Mouse (Mus musculus): ENCODE results near the gene Cdk12.

The Cdk12 gene

DNA sequence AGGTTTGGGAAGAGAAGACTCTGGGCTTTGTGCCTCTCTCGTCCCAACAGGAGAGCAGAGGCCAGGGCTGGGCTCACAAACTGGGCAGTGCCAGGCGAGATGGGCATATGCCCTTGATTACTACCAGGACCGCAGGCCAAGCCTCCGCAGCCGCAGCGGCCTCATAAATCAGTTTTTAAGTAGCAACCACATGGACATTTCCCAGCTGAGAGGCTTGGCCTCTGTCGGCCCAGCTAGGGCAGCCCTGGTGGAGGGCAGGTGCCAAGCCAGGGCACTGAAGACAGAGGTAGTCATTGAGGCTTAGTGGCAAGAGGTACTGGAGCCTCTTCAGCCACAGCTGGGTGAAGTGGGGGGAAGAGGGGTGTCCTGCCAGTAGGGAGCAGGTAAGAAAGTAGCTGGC, 114.6 kb downstream of the Cdk12 start:
- DNase-seq (ENCODE audit: low spot score in 2 of 2) = no peak

DNA sequence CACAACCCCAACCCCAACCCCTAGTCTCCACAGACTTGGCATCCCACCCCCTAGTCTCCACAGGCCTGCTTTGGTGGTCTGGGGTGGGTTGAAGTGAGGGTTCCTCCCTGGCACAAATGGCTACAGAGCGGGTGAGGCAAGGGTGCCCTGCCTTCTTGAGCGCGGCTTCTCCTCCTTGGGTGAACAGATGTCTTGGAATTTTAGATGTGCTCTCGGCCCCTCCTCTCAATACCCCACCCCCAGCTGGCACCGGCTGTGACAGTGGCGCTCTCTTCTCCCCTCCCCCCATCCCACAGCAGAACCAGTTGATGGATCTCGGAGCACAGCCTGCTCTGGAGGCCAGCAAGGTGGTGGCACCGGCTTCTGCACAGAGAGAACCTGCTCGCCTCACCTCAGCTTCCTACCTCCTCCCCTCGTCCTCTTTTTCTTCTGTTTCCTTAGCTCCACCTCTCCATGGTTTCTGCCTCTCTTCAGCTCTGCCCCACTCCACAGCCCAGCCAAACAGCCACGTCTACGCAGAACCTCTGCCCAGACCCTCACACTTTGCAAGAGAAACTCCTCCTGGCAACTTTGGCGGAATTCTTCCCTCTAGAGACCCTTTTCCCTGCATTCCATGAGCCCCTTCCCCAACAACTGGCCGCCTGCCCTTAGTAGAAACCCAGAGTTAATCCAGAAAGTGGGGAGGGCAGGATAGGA, 115.7 kb downstream of the Cdk12 start:
- DNase-seq (ENCODE audit: low spot score in 2 of 2) = no peak

GRCm38 (mm10) chr11:98319120-98319519, 116.3 kb downstream of the Cdk12 start:
- no peak for DNase-seq (ENCODE audit: low spot score in 2 of 2)

GRCm38 (mm10) chr11:98319544-98319943, 116.7 kb downstream of the Cdk12 start:
- DNase-seq (ENCODE audit: low spot score in 2 of 2) = no peak

- no peak for DNase-seq (ENCODE audit: low spot score in 2 of 2)
Measured at GRCm38 (mm10) chr11:98319944-98320343, 117.1 kb downstream of the Cdk12 start.

- DNase-seq (ENCODE audit: low spot score in 2 of 2) = no peak
Measured at GRCm38 (mm10) chr11:98320381-98320780, 117.5 kb downstream of the Cdk12 start.

DNA sequence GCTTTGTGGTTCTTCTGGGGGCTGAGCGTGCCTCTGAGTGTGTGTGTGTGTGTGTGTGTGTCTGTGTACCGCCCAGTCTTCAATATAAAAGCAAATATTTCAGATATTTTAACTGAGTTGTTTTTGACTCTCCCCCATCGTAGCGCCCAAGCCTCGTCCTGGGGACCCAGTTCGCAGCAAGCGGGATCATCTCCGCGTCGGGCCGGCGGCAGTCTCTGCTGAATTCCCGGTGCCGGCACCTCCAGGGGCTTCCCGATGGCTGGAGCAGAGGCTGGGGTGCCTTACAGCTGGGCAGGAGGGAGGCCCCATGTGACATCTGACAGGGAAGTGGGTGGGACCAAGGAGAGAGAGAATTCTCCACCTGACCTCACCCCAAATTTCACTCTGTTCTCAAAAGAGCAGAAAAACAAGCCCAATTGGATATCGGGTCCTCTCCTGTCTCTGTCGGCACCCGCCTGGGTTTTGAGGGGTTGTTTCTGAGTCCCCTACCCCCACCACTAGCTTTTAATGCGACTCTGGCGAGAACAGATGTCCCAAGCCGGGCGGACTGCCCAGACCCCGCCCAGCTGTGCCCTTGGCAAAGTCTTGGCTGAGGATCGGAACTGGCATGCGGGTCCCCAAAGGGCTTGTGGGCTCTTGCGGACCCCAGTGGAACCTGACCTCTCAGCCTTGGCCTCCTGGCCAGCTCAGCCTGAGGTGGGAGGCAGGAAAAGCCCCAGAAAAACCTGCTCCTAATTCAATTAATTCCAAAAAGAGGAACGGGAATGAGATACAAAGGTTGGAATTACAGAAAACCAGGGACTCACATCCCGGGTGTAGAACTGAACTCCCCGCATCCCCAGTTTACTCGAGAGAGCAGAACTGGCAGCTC, 118.2 kb downstream of the Cdk12 start:
- no peak for DNase-seq (ENCODE audit: low spot score in 2 of 2)

- no peak for DNase-seq (ENCODE audit: low spot score in 2 of 2)
Measured at GRCm38 (mm10) chr11:98321677-98322003, 118.8 kb downstream of the Cdk12 start.

DNA sequence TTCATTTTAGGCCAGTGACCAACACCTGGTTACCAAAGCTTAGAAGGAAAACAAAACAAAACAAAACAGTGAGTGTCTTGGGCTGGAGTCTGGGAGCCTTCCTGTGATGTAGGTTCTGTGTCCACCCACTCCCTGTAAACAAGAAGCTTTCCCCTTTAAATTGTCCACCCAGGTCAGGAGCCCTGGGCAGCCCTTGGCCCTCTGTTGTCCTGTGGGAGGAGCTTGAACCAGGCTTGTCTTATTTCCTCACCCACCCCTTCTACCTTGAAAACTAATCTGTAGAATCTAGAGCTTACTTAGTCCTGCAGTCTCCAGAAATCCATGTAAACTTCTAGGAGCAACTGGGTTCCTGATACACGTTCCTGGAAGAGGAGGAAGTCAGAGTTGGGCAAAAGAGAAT, 119.3 kb downstream of the Cdk12 start:
- no peak for DNase-seq (ENCODE audit: low spot score in 2 of 2)

GRCm38 (mm10) chr11:98323136-98323866, 120.4 kb downstream of the Cdk12 start:
- no peak for DNase-seq (ENCODE audit: low spot score in 2 of 2)

GRCm38 (mm10) chr11:98323933-98324332, 121.1 kb downstream of the Cdk12 start:
- no peak for DNase-seq (ENCODE audit: low spot score in 2 of 2)

DNA sequence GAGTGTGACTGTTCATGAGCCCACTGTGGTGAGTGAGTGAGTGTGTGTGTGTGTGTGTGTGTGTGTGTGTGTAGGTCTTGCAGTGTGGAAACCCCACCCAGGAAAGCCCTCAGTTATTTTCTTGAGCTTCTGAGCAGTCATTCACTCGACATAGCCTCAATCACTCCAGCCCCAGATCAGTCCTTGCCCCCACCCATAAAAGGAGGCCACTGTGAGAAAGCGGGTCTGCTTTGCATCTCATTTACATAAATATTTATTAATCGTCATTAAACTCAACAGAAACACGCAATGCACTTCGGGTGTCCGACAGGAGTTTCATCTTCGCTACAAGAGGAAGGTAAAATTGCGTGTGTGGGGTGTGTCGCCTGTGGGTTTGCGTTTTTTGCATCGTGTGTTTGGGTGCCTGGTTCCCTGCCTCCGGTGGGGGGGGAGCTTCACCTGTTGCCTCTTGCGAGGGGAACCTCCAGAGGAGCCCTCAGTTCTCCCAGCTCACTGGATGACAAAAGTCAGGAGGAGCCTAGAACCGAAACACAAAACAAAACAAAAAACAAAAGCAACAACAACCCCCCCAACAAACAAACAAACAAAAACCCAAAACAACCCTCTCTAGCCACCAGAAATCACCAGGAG, 122.4 kb downstream of the Cdk12 start:
- DNase-seq (ENCODE audit: low spot score in 2 of 2) = no peak

- DNase-seq (ENCODE audit: low spot score in 2 of 2) = no peak
Measured at GRCm38 (mm10) chr11:98325821-98326218, 123.0 kb downstream of the Cdk12 start.

DNA sequence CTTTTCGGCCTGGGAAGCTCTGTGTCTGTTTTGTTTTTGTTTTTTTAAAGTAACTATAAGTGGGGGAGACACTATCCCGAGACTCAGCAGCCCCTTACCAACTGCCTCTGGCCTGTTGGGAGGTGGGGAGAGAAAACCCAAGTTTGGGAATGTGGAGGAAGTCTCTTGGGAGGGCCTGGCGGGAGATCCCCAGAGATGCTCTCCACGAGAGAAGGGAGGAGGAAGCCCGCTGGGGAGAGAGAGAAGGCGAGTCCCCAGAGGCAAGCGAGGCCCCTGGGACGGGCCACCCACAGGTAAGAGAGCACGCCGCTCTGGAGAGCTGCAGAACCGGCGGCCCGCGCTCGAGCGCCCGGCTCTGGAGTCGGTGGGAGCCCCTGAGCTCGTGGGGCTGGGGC, 123.9 kb downstream of the Cdk12 start:
- DNase-seq (ENCODE audit: low spot score in 2 of 2) = no peak

GRCm38 (mm10) chr11:98327136-98328030, 124.5 kb downstream of the Cdk12 start:
- DNase-seq (ENCODE audit: low spot score in 2 of 2) = no peak

DNA sequence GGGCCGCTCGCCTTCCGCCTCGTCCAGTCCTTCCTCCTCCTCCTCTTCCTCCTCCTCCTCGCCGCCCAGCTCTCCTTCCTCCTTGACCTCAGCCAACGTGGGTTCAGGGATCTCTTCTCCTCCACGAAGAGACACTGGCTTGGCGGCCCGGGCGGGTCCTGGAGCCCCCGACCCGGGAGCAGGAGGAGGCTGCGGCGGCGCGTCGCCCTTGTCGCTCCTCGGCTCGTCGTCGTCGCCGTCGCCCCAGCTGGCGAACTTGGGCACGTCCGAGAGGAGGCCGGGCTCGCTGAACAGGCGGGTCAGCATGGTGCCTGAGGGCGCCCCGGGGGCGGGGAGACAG, 125.1 kb downstream of the Cdk12 start:
- DNase-seq (ENCODE audit: low spot score in 2 of 2) = no peak

All from natural killer cell, adult 2 months (primary cell).